Mouse (Mus musculus): ENCODE measurements around the gene Deaf1.
"Not testable (repeated sequence)": the region's sequence is repeated elsewhere in the genome, so short reads cannot be mapped to it uniquely, and the experiment has no call there.

The Deaf1 gene

DNA sequence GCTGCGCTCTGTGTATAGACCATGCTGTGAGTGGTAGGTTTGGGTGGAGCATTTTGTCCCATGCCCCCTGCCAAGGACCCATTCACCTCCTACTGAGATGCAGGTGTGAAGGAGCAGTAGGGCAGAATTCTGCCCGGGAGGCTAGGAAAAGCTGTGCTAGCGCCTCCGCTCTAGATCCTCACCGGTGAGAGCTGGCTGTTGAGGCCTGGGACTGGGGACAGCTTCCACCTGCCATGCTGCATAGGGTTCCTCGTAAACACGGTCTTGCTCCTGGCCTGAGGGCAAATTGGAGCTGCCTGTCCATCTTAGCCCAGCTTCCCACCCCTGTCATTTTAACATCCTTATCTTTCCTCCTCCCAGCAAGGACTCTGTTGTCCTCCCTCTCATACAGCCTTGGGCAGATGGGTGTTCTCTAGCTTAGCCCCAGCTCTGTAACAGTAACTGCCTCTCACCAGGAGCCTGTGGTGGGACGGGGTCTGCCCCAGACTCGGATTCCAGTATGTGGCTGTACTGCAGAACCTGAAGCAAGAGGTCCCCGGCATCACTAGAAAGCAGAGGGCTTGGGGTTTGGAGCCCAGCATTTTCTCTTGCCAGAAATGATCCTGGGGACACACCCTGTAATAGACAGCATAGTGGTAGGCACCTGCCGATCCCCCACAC is 63.3 kb downstream of the Deaf1 start:
- no peak for DNase-seq (ENCODE audit: low spot score)

DNA sequence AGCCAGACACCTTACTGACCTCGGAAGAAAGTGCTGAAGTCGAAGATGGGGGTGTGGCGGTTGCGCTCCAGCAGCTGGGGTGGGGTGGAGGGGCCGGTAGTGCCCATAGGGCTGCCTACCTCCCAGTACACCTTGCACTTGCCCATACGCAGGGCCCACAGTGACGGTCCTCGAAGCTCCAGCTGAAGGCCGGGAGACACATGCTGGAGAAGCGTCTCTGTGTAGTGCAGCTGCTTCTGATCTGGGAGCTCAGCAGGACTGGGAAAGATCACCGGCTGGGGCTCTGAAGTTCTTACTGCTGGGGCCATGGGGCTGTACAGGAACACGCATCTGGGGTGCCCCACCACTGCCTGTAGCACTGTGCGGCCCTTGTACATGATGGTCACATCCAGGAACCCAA is 63.9 kb downstream of the Deaf1 start:
- DNase-seq (ENCODE audit: low spot score), result no peak

DNA sequence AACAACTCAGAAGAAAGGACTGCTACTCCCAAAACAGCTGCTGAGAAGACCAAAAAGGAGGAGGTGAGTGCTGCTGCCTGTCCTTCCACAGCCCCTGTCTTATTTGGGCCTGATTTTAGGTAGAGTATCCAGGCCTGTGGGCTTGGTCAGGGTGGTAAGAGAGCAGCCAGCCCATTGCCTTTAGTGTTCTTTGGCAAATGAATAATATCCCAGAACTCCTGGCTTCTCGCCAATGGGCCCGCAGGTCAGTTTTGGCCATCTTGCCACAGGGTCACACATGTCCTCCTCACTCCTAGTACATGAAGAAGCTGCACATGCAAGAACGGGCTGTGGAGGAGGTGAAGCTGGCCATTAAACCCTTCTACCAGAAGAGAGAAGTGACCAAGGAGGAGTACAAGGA is 66.0 kb downstream of the Deaf1 start:
- no peak for DNase-seq (ENCODE audit: low spot score)

DNA sequence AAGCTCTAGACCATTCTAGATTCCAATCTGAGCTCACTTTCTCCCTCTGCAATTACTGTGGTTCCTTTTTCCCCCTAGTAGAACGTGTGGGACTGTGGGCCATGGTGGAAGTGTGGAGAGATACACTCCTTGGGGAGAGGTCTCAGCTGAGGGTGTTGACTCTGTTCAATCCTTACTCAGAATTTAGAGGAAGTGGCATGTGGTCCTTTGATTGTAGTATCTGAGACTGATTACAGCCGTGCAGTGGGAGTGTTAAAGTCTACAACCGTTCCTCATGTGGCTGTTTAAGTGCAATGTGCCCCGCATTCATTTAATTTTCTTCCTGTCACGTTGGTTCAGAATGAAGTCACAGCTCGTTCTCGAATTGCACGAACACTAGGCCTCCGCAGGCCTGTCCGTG is 71.3 kb downstream of the Deaf1 start:
- DNase-seq (ENCODE audit: low spot score), result no peak

DNA sequence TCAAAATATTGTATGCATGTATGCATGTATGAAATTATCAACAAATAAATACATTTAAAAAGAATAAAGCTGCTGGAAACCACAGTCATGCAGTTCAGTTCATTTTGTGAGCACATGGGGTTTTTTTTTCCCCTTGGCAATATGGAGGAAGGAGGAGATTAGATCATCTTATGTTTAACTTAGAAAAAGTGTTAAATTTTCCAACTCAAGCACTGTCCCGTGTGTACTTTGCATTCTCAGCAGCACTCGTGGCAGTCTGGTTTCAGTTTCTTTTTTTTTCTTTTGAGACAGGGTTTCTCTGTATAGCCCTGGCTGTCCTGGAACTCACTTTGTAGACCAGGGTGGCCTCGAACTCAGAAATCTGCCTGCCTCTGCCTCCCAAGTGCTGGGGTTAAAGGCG is 77.0 kb downstream of the Deaf1 start:
- not testable (repeated sequence) for DNase-seq (ENCODE audit: low spot score)
